Mouse (Mus musculus) myocyte (in vitro differentiated cells): Measurements from ENCODE around the gene Nfkbiz.

ENCODE experiments used
- E2F4 ChIP-seq: IDR thresholded peaks from one replicate; pipeline ENCODE4 v1.6.1; 2011; ENCODE audit warnings: mild to moderate bottlenecking, control low read depth, moderate library complexity; ENCODE audit not compliant: insufficient read depth
- MAX ChIP-seq: IDR thresholded peaks from one replicate; pipeline ENCODE4 v1.6.1; 2011; ENCODE audit warnings: low read depth, mild to moderate bottlenecking, control low read depth
- MYOD1 ChIP-seq, 3 experiments: IDR thresholded peaks; one replicate each; pipeline ENCODE4 v1.6.1; 2011; ENCODE audit warnings: control low read depth in 2 of 3, low read depth in 2 of 3, mild to moderate bottlenecking in 2 of 3, moderate library complexity in 1 of 3; ENCODE audit not compliant: insufficient read length in 2 of 3, control insufficient read depth in 1 of 3
- POLR2A ChIP-seq: IDR thresholded peaks from one replicate; pipeline ENCODE4 v1.6.1; 2011; ENCODE audit warnings: low read depth, mild to moderate bottlenecking, control low read depth, moderate library complexity; ENCODE audit not compliant: insufficient read length
- POLR2AphosphoS2 ChIP-seq: IDR thresholded peaks from one replicate; pipeline ENCODE4 v1.6.1; 2011; ENCODE audit warnings: low read depth, control low read depth; ENCODE audit not compliant: insufficient read length
- TCF3 ChIP-seq: IDR thresholded peaks from one replicate; pipeline ENCODE4 v1.6.1; 2011; ENCODE audit warnings: low read depth, control low read depth; ENCODE audit not compliant: insufficient read length
- USF1 ChIP-seq: IDR thresholded peaks from one replicate; pipeline ENCODE4 v1.6.1; 2011; ENCODE audit warnings: low read depth, mild to moderate bottlenecking, control low read depth, moderate library complexity

GRCm38 (mm10) chr16:55858465-55858864 is 19.8 kb upstream of the Nfkbiz start:
- TF ChIP-seq MAX: no peak
- no peak for TF ChIP-seq USF1
- no peak for TF ChIP-seq POLR2AphosphoS2
- no peak for TF ChIP-seq MYOD1 (IDR thresholded peaks at IDR 0.05; ENCODE audit: control insufficient read depth in 1 of 3, insufficient read length in 2 of 3, low read depth in 2 of 3)
- no peak for TF ChIP-seq POLR2A
- TF ChIP-seq E2F4: no peak
- TF ChIP-seq TCF3: no peak
